Mouse (Mus musculus): ENCODE data around the gene Slc34a3. TPM values are rescaled to one million over a fixed set of nuclear protein-coding genes. Genes with fewer than 3 reads are reported as not detected.

The Slc34a3 gene
- polyA plus RNA-seq, 1 experiment from 2014 or later, result not detected

GRCm38 (mm10) chr2:25218445-25218844, 15.7 kb downstream of the Slc34a3 start, which contains the start of gene Fam166a:
Gene Fam166a (plus strand): TSS chr2:25218745.
- H3K9ac ChIP-seq, result no peak within 1 kb of the TSS

GRCm38 (mm10) chr2:25217666-25218065, 16.5 kb downstream of the Slc34a3 start:
- peaks cover 13% of the 10 kb centered on the region for H3K36me3 ChIP-seq (replicated peaks)
- H3K4me2 ChIP-seq, result no peak overlapping the region
- no peak for ATAC-seq (ENCODE audit: low FRiP score)
- H3K4me1 ChIP-seq, result no peaks in the 10 kb centered on the region; the same call in 1 of the 2 replicates
- no peak overlapping the region for H3K27ac ChIP-seq
- 71% methylated on average over 2 of the region's 2 CpGs for WGBS
- H3K9ac ChIP-seq, result no peak overlapping the region
- peaks cover 10% of the 10 kb centered on the region; the same call in 1 of the 2 replicates for H3K27me3 ChIP-seq
- H3K4me3 ChIP-seq (replicated peaks), result no peak overlapping the region
- H3K9me3 ChIP-seq, result no peaks in the 10 kb centered on the region

More at GRCm38 (mm10) chr2:25218445-25218844, 15.7 kb downstream of the Slc34a3 start, which contains the start of gene Fam166a:
- Histone ChIP-seq H3K4me3 (replicated peaks) (no peak within 1 kb of the TSS), H3K9me3 (no peaks in the 10 kb centered on the region), H3K27me3 (0 out of 2 replicates have a peak, but pooled peaks cover 3% of the 10 kb centered on the region), H3K4me2 (no peak within 1 kb of the TSS), H3K27ac (no peak within 1 kb of the TSS), H3K4me1 (peaks cover 4% of the 10 kb centered on the region), H3K36me3 (replicated peaks) (peaks cover 13% of the 10 kb centered on the region)
- ATAC-seq (ENCODE audit: low FRiP score), result no peak

GRCm38 (mm10) chr2:25214444-25214843, 19.7 kb downstream of the Slc34a3 start, which contains the start of gene Stpg3:
Gene Stpg3 (minus strand): TSS chr2:25214637.
- no peak within 1 kb of the TSS for H3K4me2 ChIP-seq
- 75% methylated on average over 3 of the region's 3 CpGs for WGBS
- H3K9me3 ChIP-seq, result no peaks in the 10 kb centered on the region
- ATAC-seq (ENCODE audit: low FRiP score), result no peak
- H3K4me3 ChIP-seq (replicated peaks), result no peak within 1 kb of the TSS
- H3K27me3 ChIP-seq, result peaks cover 12% of the 10 kb centered on the region; the same call in 1 of the 2 replicates
- no peak within 1 kb of the TSS for H3K27ac ChIP-seq
- peaks cover 16% of the 10 kb centered on the region for H3K4me1 ChIP-seq
- H3K36me3 ChIP-seq (replicated peaks), result no peaks in the 10 kb centered on the region
- H3K9ac ChIP-seq, result no peak within 1 kb of the TSS

- Histone ChIP-seq H3K4me2 (no peak overlapping the region), H3K9ac (no peak overlapping the region), H3K4me1 (peaks cover 23% of the 10 kb centered on the region), H3K36me3 (replicated peaks) (0 out of 2 replicates have a peak, but pooled peaks cover 7% of the 10 kb centered on the region), H3K27ac (no peak overlapping the region), H3K9me3 (no peaks in the 10 kb centered on the region), H3K27me3 (peaks cover 12% of the 10 kb centered on the region; the same call in 1 of the 2 replicates), H3K4me3 (replicated peaks) (no peak overlapping the region)
- WGBS, result 65% methylated on average over 23 of the region's 23 CpGs
- no peak for ATAC-seq (ENCODE audit: low FRiP score)
Observed at GRCm38 (mm10) chr2:25213266-25213865, 20.8 kb downstream of the Slc34a3 start.

- Histone ChIP-seq H3K36me3 (replicated peaks) (peaks cover 28% of the 10 kb centered on the region), H3K4me3 (replicated peaks) (peak within 1 kb of the TSS; percentile 86), H3K27ac (peak within 1 kb of the TSS; percentile 90), H3K9ac (peak within 1 kb of the TSS; percentile 86), H3K27me3 (peaks cover 12% of the 10 kb centered on the region; the same call in 1 of the 2 replicates), H3K4me1 (peaks cover 25% of the 10 kb centered on the region), H3K4me2 (peak within 1 kb of the TSS; percentile 95), H3K9me3 (no peaks in the 10 kb centered on the region)
- under 1% methylated on average over 44 of the region's 44 CpGs for WGBS
- peak; percentile 93 for ATAC-seq (ENCODE audit: low FRiP score)
Observed at GRCm38 (mm10) chr2:25211121-25211670, 23.0 kb downstream of the Slc34a3 start, which contains the start of gene Nelfb. Gene Nelfb (minus strand): TSS chr2:25211489.

- H3K9me3 ChIP-seq, result no peaks in the 10 kb centered on the region
- peaks cover 25% of the 10 kb centered on the region for H3K4me1 ChIP-seq
- H3K4me2 ChIP-seq, result peak overlapping the region; percentile 95
- H3K4me3 ChIP-seq (replicated peaks), result peak overlapping the region; percentile 86
- peak overlapping the region; percentile 86 for H3K9ac ChIP-seq
- H3K36me3 ChIP-seq (replicated peaks), result peaks cover 33% of the 10 kb centered on the region
- H3K27ac ChIP-seq, result peak overlapping the region; percentile 90
- ATAC-seq (ENCODE audit: low FRiP score), result peak; percentile 44
- H3K27me3 ChIP-seq, result peaks cover 12% of the 10 kb centered on the region; the same call in 1 of the 2 replicates
- under 1% methylated on average over 24 of the region's 24 CpGs for WGBS
Observed at GRCm38 (mm10) chr2:25210686-25211085, 23.5 kb downstream of the Slc34a3 start.

GRCm38 (mm10) chr2:25207593-25207992, 26.6 kb downstream of the Slc34a3 start:
- H3K27me3 ChIP-seq, result 0 out of 2 replicates have a peak, but pooled peaks cover 1% of the 10 kb centered on the region
- no peak overlapping the region for H3K4me2 ChIP-seq
- H3K9ac ChIP-seq, result no peak overlapping the region
- H3K4me1 ChIP-seq, result peaks cover 25% of the 10 kb centered on the region
- no peak for ATAC-seq (ENCODE audit: low FRiP score)
- 85% methylated on average over 1 of the region's 1 CpGs for WGBS
- no peaks in the 10 kb centered on the region for H3K9me3 ChIP-seq
- peaks cover 63% of the 10 kb centered on the region for H3K36me3 ChIP-seq (replicated peaks)
- H3K27ac ChIP-seq, result no peak overlapping the region
- no peak overlapping the region for H3K4me3 ChIP-seq (replicated peaks)

- WGBS, result 69% methylated on average over 4 of the region's 4 CpGs
Observed at GRCm38 (mm10) chr2:25203631-25204214, 30.4 kb downstream of the Slc34a3 start.

GRCm38 (mm10) chr2:25200631-25201030, 33.5 kb downstream of the Slc34a3 start:
- peaks cover 75% of the 10 kb centered on the region for H3K36me3 ChIP-seq (replicated peaks)

More at GRCm38 (mm10) chr2:25203631-25204214, 30.4 kb downstream of the Slc34a3 start:
- Histone ChIP-seq H3K27me3 (no peaks in the 10 kb centered on the region), H3K9me3 (no peaks in the 10 kb centered on the region), H3K27ac (no peak overlapping the region), H3K4me3 (replicated peaks) (no peak overlapping the region), H3K4me2 (no peak overlapping the region), H3K36me3 (replicated peaks) (peaks cover 95% of the 10 kb centered on the region), H3K9ac (no peak overlapping the region), H3K4me1 (peaks cover 3% of the 10 kb centered on the region)
- no peak for ATAC-seq (ENCODE audit: low FRiP score)

GRCm38 (mm10) chr2:25197946-25198345, 36.2 kb downstream of the Slc34a3 start:
- peaks cover 38% of the 10 kb centered on the region for H3K27me3 ChIP-seq
- peaks cover 50% of the 10 kb centered on the region for H3K36me3 ChIP-seq (replicated peaks)
- H3K4me2 ChIP-seq, result no peak overlapping the region
- no peak overlapping the region for H3K4me3 ChIP-seq (replicated peaks)
- no peak overlapping the region for H3K9ac ChIP-seq
- ATAC-seq (ENCODE audit: low FRiP score), result no peak
- H3K27ac ChIP-seq, result no peak overlapping the region
- H3K9me3 ChIP-seq, result no peaks in the 10 kb centered on the region
- peaks cover 10% of the 10 kb centered on the region for H3K4me1 ChIP-seq

More at GRCm38 (mm10) chr2:25200631-25201030, 33.5 kb downstream of the Slc34a3 start:
- Histone ChIP-seq H3K9ac (no peak overlapping the region), H3K4me3 (replicated peaks) (no peak overlapping the region), H3K27me3 (peaks cover 19% of the 10 kb centered on the region), H3K4me2 (no peak overlapping the region), H3K27ac (no peak overlapping the region), H3K4me1 (peaks cover 1% of the 10 kb centered on the region; the same call in 1 of the 2 replicates), H3K9me3 (no peaks in the 10 kb centered on the region)
- ATAC-seq (ENCODE audit: low FRiP score), result no peak
- 93% methylated on average over 2 of the region's 2 CpGs for WGBS

GRCm38 (mm10) chr2:25197191-25197590, 37.0 kb downstream of the Slc34a3 start:
- no peak for ATAC-seq (ENCODE audit: low FRiP score)
- peaks cover 38% of the 10 kb centered on the region for H3K27me3 ChIP-seq
- H3K4me1 ChIP-seq, result peaks cover 10% of the 10 kb centered on the region
- H3K4me3 ChIP-seq (replicated peaks), result no peak overlapping the region
- peaks cover 42% of the 10 kb centered on the region for H3K36me3 ChIP-seq (replicated peaks)
- no peak overlapping the region for H3K9ac ChIP-seq
- no peak overlapping the region for H3K4me2 ChIP-seq
- no peak overlapping the region for H3K27ac ChIP-seq
- H3K9me3 ChIP-seq, result no peaks in the 10 kb centered on the region
- 29% methylated on average over 2 of the region's 2 CpGs for WGBS
